Mouse (Mus musculus): ENCODE data around the gene Pgbd1.
A peak's percentile ranks its signal among the peaks of the same experiment; 100 is the strongest.
"Not testable (repeated sequence)": the region's sequence is repeated elsewhere in the genome, so short reads cannot be mapped to it uniquely, and the experiment has no call there.

The Pgbd1 gene

DNA sequence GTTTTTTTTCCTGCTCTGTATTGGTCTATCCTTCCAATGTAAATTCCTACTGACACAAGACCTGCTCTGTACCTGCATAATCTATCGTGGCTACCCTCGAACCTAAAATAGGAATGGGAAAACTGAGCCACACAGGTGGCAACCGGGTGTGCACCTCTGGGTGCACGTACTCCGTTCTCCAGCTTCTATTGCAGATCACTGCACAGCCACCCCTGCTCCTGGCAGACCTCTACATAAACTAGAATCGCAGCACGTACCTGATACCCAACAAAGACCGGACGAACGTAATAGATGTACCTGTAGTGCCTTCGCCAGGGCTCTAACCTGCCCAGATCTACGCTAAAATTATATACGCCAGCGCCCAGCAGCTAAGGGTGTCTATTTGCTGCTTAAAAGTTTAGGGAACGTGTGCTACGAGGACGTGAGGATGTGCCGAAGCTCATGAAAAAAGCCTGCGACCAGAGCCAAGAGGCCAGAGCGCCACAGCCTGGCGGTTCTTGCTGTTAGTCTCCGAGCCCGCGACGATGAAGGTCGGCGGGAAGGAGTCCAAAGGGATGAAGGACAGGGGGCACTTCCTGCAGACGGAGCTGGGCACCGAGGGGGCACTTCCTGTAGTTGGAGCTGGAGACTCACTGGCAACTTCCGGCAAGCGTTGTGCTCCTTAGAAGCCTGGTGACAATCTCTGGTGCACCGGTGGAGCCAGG lies at the start of gene Pgbd1:
Gene Pgbd1, minus strand, starts transcription at position 556 of the 704 bp plus-strand sequence.
- peak; percentile 14 for DNase-seq (ENCODE audit: low spot score)

DNA sequence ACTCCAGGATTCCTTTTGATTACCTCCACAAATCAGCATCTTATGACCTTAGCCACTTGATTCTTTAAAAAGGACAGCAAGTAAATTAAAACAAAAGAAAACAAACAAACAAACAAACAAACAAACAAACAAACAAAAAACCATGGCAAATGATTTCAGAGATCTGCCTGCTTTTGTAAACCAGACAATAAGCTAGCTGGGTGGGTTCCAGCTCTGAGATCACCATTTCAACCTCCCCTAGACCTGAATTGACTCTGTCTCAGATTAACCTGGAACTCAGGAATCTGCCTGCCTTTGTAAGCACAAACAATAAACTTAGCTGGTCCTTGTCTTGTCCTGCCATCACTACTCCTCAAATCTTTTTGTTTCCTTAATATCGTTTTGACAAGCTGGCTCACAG lies 46.0 kb upstream of the Pgbd1 start:
- DNase-seq (ENCODE audit: low spot score): no peak

- not testable (repeated sequence) for DNase-seq (ENCODE audit: low spot score)
Observed at GRCm38 (mm10) chr13:21478759-21479670, 38.2 kb upstream of the Pgbd1 start, which contains the start of the genes Zkscan4 and Gm10065. Zkscan4 (plus strand) TSS chr13:21478907. Gm10065 (minus strand) TSS chr13:21479441.

DNA sequence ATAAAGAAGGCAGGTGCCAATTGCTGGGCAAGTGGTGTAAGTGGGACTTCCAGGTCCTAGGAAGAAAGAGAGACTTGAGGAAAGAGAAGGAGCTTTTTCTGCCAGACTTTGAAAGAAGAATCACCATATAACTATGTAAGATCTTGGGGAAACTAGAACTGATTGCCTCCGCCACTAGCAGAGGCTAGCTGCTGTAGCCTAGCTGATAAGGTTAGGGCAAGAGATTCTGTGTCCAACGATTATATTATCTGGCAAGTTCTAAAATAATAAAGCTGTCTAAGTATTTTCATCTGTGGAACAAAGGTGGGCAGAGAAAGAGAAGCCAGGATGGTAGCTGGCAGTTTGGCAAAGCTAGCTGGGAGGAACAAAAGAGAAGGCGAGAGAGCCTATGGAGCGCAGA lies 31.6 kb upstream of the Pgbd1 start:
- DNase-seq (ENCODE audit: low spot score): no peak

GRCm38 (mm10) chr13:21469097-21469496 lies 28.2 kb upstream of the Pgbd1 start:
- no peak for DNase-seq (ENCODE audit: low spot score)

- DNase-seq (ENCODE audit: low spot score): peak; percentile 32
Observed at GRCm38 (mm10) chr13:21468061-21469019, 27.5 kb upstream of the Pgbd1 start, which contains the start of gene Nkapl. Nkapl (minus strand) TSS chr13:21468509.

DNA sequence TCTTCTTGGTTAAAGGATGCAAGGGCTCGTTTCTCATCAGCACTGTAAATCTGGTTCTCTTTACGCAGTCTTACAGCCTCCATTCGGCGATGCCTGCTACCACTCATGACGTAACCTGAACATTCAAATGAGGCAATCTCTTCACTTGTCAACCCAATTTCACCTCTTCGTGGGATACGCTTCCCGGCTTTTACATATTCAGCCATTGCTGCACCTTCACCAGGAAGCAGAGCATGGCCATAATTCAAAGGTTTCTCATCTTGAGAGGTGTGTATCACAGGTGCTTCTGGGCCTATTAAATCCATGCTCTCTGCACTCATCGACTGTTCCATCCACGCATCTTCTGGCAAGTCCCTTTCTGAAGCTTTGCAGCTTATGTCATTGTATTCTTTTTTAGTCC lies 26.5 kb upstream of the Pgbd1 start:
- DNase-seq (ENCODE audit: low spot score): no peak

DNA sequence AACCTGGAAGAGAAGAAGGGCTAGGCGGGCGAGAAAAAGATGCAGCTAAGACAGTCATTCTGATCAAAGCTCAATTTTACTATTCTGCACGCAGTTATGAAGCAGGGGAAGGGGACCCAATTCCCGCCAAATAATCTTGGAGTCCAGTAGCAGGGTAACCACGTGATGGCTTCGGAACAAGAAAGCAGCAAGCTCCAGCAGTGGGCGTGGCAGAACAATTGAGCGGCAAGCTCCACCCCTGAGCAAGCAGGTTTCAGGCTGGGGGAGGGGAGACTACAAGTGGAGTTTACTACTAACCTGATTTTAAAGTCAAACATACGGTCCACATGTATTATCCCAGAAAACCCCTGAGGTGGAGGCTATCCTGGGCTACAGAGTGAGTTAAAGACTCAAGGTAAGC lies 21.7 kb upstream of the Pgbd1 start:
- not testable (repeated sequence) for DNase-seq (ENCODE audit: low spot score)

DNA sequence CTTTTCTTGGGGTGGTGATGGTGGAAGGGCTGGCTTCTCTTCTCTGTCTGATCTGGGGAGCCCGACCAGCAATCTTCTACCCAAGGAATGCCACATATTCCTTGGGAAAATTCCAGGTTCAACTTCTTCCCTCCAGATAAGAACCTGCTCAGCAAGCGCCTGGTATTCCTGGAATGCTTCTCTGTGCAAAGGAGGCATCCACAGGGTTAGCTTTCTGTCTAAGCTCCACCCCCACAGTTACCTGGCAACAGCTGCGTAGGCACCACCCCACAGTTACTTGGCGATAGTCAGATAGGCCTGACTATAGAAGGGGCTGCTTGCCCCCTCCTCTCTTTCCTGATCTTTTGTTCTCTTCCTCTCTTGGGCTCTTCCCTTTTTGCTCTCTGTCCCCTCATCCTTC lies 15.5 kb upstream of the Pgbd1 start:
- no peak for DNase-seq (ENCODE audit: low spot score)

GRCm38 (mm10) chr13:21454133-21454532 lies 13.3 kb upstream of the Pgbd1 start:
- DNase-seq (ENCODE audit: low spot score): no peak

GRCm38 (mm10) chr13:21453449-21453848 lies 12.6 kb upstream of the Pgbd1 start, which contains the start of gene Zscan26:
Zscan26 (minus strand) TSS chr13:21453730.
- DNase-seq (ENCODE audit: low spot score): peak; percentile 27

GRCm38 (mm10) chr13:21453042-21453441 lies 12.2 kb upstream of the Pgbd1 start:
- DNase-seq (ENCODE audit: low spot score): no peak

DNA sequence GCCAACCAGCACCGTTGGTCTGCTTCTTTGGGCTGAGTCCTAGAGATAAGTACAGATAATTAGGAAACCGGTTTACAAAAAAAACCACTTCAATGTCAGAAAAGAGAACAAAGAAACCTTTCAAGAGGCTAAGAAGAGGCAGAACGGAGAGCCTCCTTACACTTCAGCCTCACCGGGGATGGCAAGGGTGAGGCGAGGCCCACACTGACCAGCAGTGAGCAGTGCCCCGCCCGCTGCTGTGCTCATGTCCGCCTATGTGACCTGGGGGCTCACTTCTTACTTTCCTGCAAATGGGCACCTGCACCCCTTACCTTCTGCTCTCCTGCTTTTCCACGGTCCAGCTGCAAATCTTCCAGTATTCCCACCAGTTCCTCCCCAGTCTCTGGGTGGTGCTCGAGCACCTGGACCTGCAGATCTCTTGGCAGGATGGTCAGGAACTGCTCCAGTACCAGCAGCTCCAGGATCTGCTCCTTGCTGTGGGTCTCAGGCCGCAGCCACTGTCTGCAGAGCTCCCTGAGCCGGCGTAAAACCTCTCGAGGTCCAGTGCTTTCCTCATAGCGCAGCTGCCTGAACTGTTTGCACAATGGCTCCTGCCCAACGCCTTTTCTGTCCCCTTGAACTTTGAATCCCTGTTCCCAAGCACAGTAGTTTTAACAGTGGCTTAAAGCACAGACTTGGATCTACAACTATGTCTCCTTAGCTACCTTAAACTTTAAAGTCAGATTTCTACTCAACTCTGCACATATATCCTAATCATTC lies 7.2 kb upstream of the Pgbd1 start:
- no peak for DNase-seq (ENCODE audit: low spot score)

DNA sequence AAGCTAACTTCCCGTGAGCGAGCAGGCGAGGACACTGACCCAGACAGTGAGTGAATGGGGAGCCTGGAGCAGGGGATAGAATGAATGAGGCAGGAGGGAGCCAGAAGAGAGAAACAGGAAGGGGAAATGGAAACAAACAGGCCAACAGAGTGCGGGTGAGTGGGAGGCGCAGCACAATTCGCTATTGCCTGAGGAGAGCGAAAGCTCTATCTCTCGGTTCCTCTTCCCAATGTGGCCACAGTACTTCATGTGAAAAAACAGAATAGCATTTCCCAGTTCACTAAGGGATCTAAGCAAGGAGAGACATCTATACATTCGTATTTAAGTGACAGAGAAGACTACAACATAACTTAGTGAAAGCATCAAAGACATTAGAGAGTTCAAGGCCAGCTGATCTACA lies 5.9 kb upstream of the Pgbd1 start:
- no peak for DNase-seq (ENCODE audit: low spot score)

- no peak for DNase-seq (ENCODE audit: low spot score)
Observed at GRCm38 (mm10) chr13:21441207-21441572, 332 bp upstream of the Pgbd1 start.

DNA sequence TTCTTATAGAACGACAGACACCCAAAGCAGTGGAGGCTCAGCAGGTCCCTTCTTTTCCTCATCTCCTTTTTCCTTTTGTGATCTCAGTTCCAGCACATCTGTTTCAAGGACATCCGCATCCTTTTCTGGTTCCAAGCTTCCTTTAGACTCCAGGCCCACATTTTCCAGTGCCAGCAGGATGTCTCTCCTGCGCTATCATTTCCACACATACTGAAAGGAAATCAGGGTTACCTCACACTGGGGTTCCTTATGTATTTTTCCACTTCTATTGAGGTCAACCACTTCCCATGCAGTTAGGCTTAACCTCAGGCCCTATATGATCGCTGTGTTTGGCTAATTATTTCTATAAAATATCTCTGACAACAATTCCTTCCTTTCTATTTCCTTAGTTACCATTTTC lies 5.4 kb downstream of the Pgbd1 start:
- DNase-seq (ENCODE audit: low spot score): no peak

DNA sequence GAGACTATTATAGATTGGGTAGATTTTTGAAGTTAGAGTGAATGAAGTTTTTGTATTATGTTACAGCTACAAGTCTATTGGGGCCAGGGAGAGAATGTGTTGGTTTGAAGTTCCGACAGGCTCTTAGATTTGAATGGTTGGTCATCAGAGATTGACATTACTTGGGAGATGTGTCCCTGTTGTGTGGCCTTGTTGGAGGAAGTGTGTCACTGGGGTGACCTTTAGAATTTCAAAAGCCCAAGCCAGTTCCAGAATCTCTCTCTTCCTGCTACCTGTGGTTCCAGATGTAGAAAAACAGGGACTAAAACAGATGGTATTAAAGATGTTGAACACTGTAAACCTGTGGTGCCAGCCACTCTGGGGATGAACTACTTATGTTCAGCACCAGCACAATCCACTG lies 13.2 kb downstream of the Pgbd1 start:
- no peak for DNase-seq (ENCODE audit: low spot score)

GRCm38 (mm10) chr13:21423301-21423700 lies 17.6 kb downstream of the Pgbd1 start:
- DNase-seq (ENCODE audit: low spot score): no peak

GRCm38 (mm10) chr13:21418865-21419264 lies 22.0 kb downstream of the Pgbd1 start:
- DNase-seq (ENCODE audit: low spot score): no peak

DNA sequence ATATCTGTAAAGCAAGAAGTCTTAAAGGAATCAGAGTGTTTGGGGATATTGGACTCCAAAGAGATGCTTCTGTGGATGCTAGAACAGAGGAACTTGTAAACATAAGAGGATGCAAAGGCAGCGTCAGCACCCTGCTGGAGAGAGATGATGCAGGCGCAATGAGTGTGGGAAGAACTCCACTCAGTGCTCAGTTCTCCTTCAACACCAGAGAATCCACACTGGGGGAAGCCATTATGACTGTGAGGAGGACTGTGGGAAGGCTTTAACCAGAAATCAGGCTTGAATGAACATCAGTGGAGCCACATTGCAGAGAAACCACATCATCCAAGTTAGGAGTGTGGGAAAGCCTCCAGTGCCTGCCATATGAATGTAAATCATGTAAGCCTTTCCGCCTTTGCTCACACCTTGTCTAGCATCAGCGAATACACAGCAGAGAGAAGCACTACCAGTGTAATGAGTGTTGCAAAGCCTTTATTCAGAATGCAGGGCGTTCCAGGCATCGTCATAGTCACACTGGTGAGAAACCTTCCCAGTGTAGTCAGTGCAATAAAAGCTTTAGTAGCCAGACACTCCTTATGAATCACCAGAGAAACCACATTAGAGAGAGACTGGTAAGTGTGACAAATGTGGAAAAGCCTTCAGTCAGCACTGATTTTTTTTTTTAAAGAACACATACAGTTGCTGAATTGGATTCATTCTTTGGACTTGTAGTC lies 23.4 kb downstream of the Pgbd1 start:
- no peak for DNase-seq (ENCODE audit: low spot score)

All from urinary bladder, postnatal 10 days (tissue).